Mouse (Mus musculus) kidney, embryonic 14.5 days (tissue): ENCODE results near the gene Fgl2. TPM values are rescaled to one million over a fixed set of nuclear protein-coding genes. Genes with fewer than 3 reads are reported as not detected.
A peak's percentile ranks its signal among the peaks of the same experiment; 100 is the strongest.

Experiments used
- ATAC-seq: fragments of 200-750 bp; cut with Nextera tagmentation; 2 replicates; pipeline ENCODE4 v1.8.0; 2017; ENCODE audit warnings: moderate number of reproducible peaks, mild to moderate bottlenecking, moderate TSS enrichment, moderate library complexity; ENCODE audit not compliant: low FRiP score, low TSS enrichment
- H3K27ac ChIP-seq: fragments of 300-500 bp; sonication (generic); 2 replicates; pipeline ENCODE4 v1.5.1; 2014; ENCODE audit warnings: low read depth, mild to moderate bottlenecking, low read length, moderate library complexity, mixed read lengths
- H3K27me3 ChIP-seq: fragments of 300-500 bp; sonication (generic); 2 replicates; pipeline ENCODE4 v1.6.1; 2014; ENCODE audit warnings: mild to moderate bottlenecking, low read length; ENCODE audit not compliant: control insufficient read depth, insufficient read depth
- H3K36me3 ChIP-seq: fragments of 300-500 bp; sonication (generic); 2 replicates; pipeline ENCODE4 v1.6.1; 2014; ENCODE audit warnings: low read length, mixed read lengths; ENCODE audit not compliant: control insufficient read depth, insufficient read depth
- H3K4me1 ChIP-seq: fragments of 300-500 bp; sonication (generic); 2 replicates; pipeline ENCODE4 v1.6.1; 2014; ENCODE audit warnings: low read length, mixed read lengths; ENCODE audit not compliant: control insufficient read depth, insufficient read depth
- H3K4me2 ChIP-seq: fragments of 300-500 bp; sonication (generic); replicated peaks from 2 replicates; pipeline ENCODE4 v1.6.1; 2014; ENCODE audit warnings: low read depth, mild to moderate bottlenecking, low read length
- H3K4me3 ChIP-seq: fragments of 300-500 bp; sonication (generic); 2 replicates; pipeline ENCODE4 v1.5.1; 2014; ENCODE audit warnings: mild to moderate bottlenecking, low read length
- H3K9ac ChIP-seq: fragments of 300-500 bp; sonication (generic); 2 replicates; pipeline ENCODE4 v1.6.1; 2014; ENCODE audit warnings: low read depth, mild to moderate bottlenecking, low read length, moderate library complexity
- H3K9me3 ChIP-seq: fragments of 300-500 bp; sonication (generic); 2 replicates; pipeline ENCODE4 v1.6.1; 2016; ENCODE audit warnings: low read length; ENCODE audit not compliant: control insufficient read depth
- whole genome bisulfite sequencing: fragments of 180-500 bp; shearing (Covaris S2); extraction: QIAGEN DNeasy Blood & Tissue Kit; methylation state at CpG from one replicate; pipeline ENCODE4 v1.1.7; 2014; 5-methylcytosine and 5-hydroxymethylcytosine counted together
- polyA plus RNA-seq: library from polyadenylated mRNA; unstranded; fragments of >200 nt; fragmentation: Nextera tagmentation; extraction: Ambion mirVana; gene quantifications from 2 replicates; pipeline ENCODE4 v1.2.1, GENCODE M21; 2014

Gene Fgl2
- polyA plus RNA-seq, 1 experiment from 2014 or later, result 0.87 TPM

GRCm38 (mm10) chr5:21381986-21382385, 9.5 kb downstream of the Fgl2 start:
- Histone ChIP-seq H3K4me3 (no peak overlapping the region), H3K4me2 (no peak overlapping the region), H3K27me3 (no peaks in the 10 kb centered on the region; the same call in 1 of the 2 replicates), H3K36me3 (no peaks in the 10 kb centered on the region), H3K9me3 (no peaks in the 10 kb centered on the region), H3K4me1 (peaks cover 13% of the 10 kb centered on the region; the same call in 1 of the 2 replicates), H3K27ac (no peak overlapping the region), H3K9ac (no peak overlapping the region)
- no peak; the same call in 1 of the 2 replicates for ATAC-seq
- WGBS, result 21% methylated on average over 6 of the region's 6 CpGs

GRCm38 (mm10) chr5:21382678-21383077, 10.2 kb downstream of the Fgl2 start:
- WGBS, result 32% methylated on average over 6 of the region's 6 CpGs

GRCm38 (mm10) chr5:21383392-21384251, 11.2 kb downstream of the Fgl2 start:
- Histone ChIP-seq H3K4me1 (peaks cover 13% of the 10 kb centered on the region; the same call in 1 of the 2 replicates), H3K36me3 (no peaks in the 10 kb centered on the region), H3K27me3 (no peaks in the 10 kb centered on the region), H3K4me3 (no peak overlapping the region), H3K9me3 (no peaks in the 10 kb centered on the region), H3K9ac (no peak overlapping the region), H3K4me2 (peak overlapping the region; percentile 12; the same call in 1 of the 2 replicates), H3K27ac (no peak overlapping the region; the same call in 1 of the 2 replicates)
- peak; percentile 62 for ATAC-seq
- 18% methylated on average over 14 of the region's 14 CpGs for WGBS

More at GRCm38 (mm10) chr5:21382678-21383077, 10.2 kb downstream of the Fgl2 start:
- no peak overlapping the region for H3K9ac ChIP-seq
- ATAC-seq, result peak; percentile 51
- no peaks in the 10 kb centered on the region for H3K9me3 ChIP-seq
- no peaks in the 10 kb centered on the region for H3K36me3 ChIP-seq
- H3K4me3 ChIP-seq, result no peak overlapping the region
- no peak overlapping the region for H3K4me2 ChIP-seq
- H3K4me1 ChIP-seq, result peaks cover 13% of the 10 kb centered on the region; the same call in 1 of the 2 replicates
- H3K27ac ChIP-seq, result no peak overlapping the region
- H3K27me3 ChIP-seq, result no peaks in the 10 kb centered on the region; the same call in 1 of the 2 replicates

- Histone ChIP-seq H3K36me3 (no peaks in the 10 kb centered on the region), H3K9me3 (no peaks in the 10 kb centered on the region), H3K27me3 (no peaks in the 10 kb centered on the region), H3K9ac (no peak overlapping the region), H3K27ac (no peak overlapping the region), H3K4me3 (no peak overlapping the region), H3K4me2 (no peak overlapping the region), H3K4me1 (peaks cover 13% of the 10 kb centered on the region; the same call in 1 of the 2 replicates)
- no peak for ATAC-seq
- WGBS, result 71% methylated on average over 13 of the region's 13 CpGs
Observed at GRCm38 (mm10) chr5:21384252-21384960, 12.0 kb downstream of the Fgl2 start.

- Histone ChIP-seq H3K27ac (no peak overlapping the region), H3K36me3 (no peaks in the 10 kb centered on the region), H3K4me1 (peaks cover 13% of the 10 kb centered on the region; the same call in 1 of the 2 replicates), H3K4me3 (no peak overlapping the region), H3K4me2 (no peak overlapping the region), H3K27me3 (no peaks in the 10 kb centered on the region), H3K9me3 (no peaks in the 10 kb centered on the region), H3K9ac (no peak overlapping the region)
- no peak for ATAC-seq
- 91% methylated on average over 9 of the region's 9 CpGs for WGBS
Observed at GRCm38 (mm10) chr5:21384976-21385375, 12.5 kb downstream of the Fgl2 start.

- Histone ChIP-seq H3K9ac (no peak overlapping the region), H3K9me3 (no peaks in the 10 kb centered on the region), H3K36me3 (no peaks in the 10 kb centered on the region), H3K4me1 (peaks cover 13% of the 10 kb centered on the region; the same call in 1 of the 2 replicates), H3K27ac (no peak overlapping the region), H3K27me3 (no peaks in the 10 kb centered on the region), H3K4me2 (no peak overlapping the region), H3K4me3 (no peak overlapping the region)
- 89% methylated on average over 4 of the region's 4 CpGs for whole genome bisulfite sequencing
- no peak for ATAC-seq
Observed at GRCm38 (mm10) chr5:21386432-21386831, 14.0 kb downstream of the Fgl2 start.

- Histone ChIP-seq H3K4me2 (no peak overlapping the region), H3K4me3 (no peak overlapping the region), H3K36me3 (no peaks in the 10 kb centered on the region), H3K27me3 (no peaks in the 10 kb centered on the region), H3K4me1 (peaks cover 13% of the 10 kb centered on the region; the same call in 1 of the 2 replicates), H3K9me3 (no peaks in the 10 kb centered on the region), H3K27ac (no peak overlapping the region), H3K9ac (no peak overlapping the region)
- no peak for ATAC-seq
Observed at GRCm38 (mm10) chr5:21387340-21387739, 14.9 kb downstream of the Fgl2 start.

GRCm38 (mm10) chr5:21388855-21389254, 16.4 kb downstream of the Fgl2 start:
- no peak for ATAC-seq
- no peak overlapping the region for H3K9ac ChIP-seq
- H3K36me3 ChIP-seq, result no peaks in the 10 kb centered on the region
- WGBS, result 79% methylated on average over 4 of the region's 4 CpGs
- no peak overlapping the region for H3K4me2 ChIP-seq
- no peaks in the 10 kb centered on the region for H3K9me3 ChIP-seq
- H3K4me3 ChIP-seq, result no peak overlapping the region
- peaks cover 3% of the 10 kb centered on the region; the same call in 1 of the 2 replicates for H3K4me1 ChIP-seq
- H3K27me3 ChIP-seq, result no peaks in the 10 kb centered on the region
- H3K27ac ChIP-seq, result no peak overlapping the region
